Mouse (Mus musculus) lung, embryonic 15.5 days (tissue): Measurements from ENCODE around the gene Sox13. TPM values are rescaled to one million over a fixed set of nuclear protein-coding genes. Genes with fewer than 3 reads are reported as not detected.

ENCODE experiments used
- ATAC-seq: fragments of 200-750 bp; cut with Nextera tagmentation; 2 replicates; pipeline ENCODE4 v1.8.0; 2017; ENCODE audit warnings: moderate number of reproducible peaks, borderline replicate concordance; ENCODE audit not compliant: low FRiP score, low TSS enrichment; ENCODE audit errors: extremely low read depth
- H3K27ac ChIP-seq: fragments of 300-500 bp; sonication (generic); 2 replicates; pipeline ENCODE4 v1.5.1; 2015; ENCODE audit warnings: moderate library complexity, mild to moderate bottlenecking, inconsistent platforms
- H3K27me3 ChIP-seq: fragments of 300-500 bp; sonication (generic); 2 replicates; pipeline ENCODE4 v1.6.1; 2015; ENCODE audit warnings: inconsistent platforms
- H3K36me3 ChIP-seq: fragments of 300-500 bp; sonication (generic); 2 replicates; pipeline ENCODE4 v1.6.1; 2015; ENCODE audit warnings: inconsistent platforms
- H3K4me1 ChIP-seq: fragments of 300-500 bp; sonication (generic); 2 replicates; pipeline ENCODE4 v1.6.1; 2015; ENCODE audit warnings: inconsistent platforms
- H3K4me2 ChIP-seq: fragments of 300-500 bp; sonication (generic); 2 replicates; pipeline ENCODE4 v1.6.1; 2015; ENCODE audit warnings: inconsistent platforms, mild to moderate bottlenecking, moderate library complexity
- H3K4me3 ChIP-seq: fragments of 300-500 bp; sonication (generic); 2 replicates; pipeline ENCODE4 v1.5.1; 2015; ENCODE audit warnings: mild to moderate bottlenecking, inconsistent platforms
- H3K9ac ChIP-seq: fragments of 300-500 bp; sonication (generic); 2 replicates; pipeline ENCODE4 v1.6.1; 2015; ENCODE audit warnings: inconsistent platforms
- H3K9me3 ChIP-seq: fragments of 300-500 bp; sonication (generic); 2 replicates; pipeline ENCODE4 v1.6.1; 2016; ENCODE audit warnings: inconsistent platforms
- WGBS: fragments of 180-500 bp; shearing (Covaris S2); methylation state at CpG from one replicate; pipeline ENCODE4 v1.1.7; 2015; 5-methylcytosine and 5-hydroxymethylcytosine counted together
- polyA plus RNA-seq: library from polyadenylated mRNA; unstranded; fragments of >200 nt; fragmentation: Nextera tagmentation; extraction: Ambion mirVana; gene quantifications from 2 replicates; pipeline ENCODE4 v1.2.1, GENCODE M21; 2015

Sox13 gene
- polyA plus RNA-seq, 1 experiment from 2014 or later, result 9.0 TPM

DNA sequence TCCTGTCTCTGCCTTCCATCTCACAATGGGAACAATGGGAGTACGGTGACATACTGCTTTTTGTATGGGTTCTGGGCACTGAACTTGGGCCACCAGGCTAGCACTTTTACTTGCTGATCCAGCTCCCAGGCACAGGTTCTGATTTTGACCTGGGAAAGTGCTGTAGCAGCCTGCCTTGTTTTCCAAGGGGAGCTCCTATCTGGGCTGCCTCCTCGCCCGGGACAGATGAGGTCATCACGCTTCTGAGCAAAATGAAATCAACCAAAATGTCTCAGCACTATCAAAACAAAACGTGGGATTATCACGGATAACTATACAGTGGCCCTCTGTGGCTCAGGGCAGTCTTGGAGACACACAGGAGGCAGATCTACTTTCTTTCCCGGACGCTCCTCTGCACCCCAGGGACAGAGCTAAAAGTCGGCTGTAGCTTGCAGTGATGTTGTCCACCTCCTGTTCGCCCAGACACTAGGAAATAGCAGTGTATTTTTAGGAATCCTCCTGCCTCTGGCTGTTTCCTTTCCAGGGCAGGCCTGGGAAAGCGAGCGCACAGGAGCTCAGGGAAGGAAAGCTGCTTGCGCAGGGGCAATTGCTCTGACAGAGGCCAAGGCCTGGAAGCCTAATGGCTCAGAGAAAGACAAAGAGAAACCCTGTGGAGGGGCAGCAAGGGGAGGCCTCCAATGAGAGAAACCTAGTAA is 27.8 kb upstream of the Sox13 start:
- no peak for ATAC-seq
- Histone ChIP-seq H3K9me3 (no peaks in the 10 kb centered on the region), H3K27me3 (no peaks in the 10 kb centered on the region), H3K9ac (no peak overlapping the region), H3K4me3 (no peak overlapping the region), H3K4me1 (0 out of 2 replicates have a peak, but pooled peaks cover 9% of the 10 kb centered on the region), H3K27ac (peak overlapping the region; percentile 24; the same call in 1 of the 2 replicates), H3K36me3 (no peaks in the 10 kb centered on the region), H3K4me2 (no peak overlapping the region)
- 54% methylated on average over 13 of the region's 13 CpGs for WGBS

DNA sequence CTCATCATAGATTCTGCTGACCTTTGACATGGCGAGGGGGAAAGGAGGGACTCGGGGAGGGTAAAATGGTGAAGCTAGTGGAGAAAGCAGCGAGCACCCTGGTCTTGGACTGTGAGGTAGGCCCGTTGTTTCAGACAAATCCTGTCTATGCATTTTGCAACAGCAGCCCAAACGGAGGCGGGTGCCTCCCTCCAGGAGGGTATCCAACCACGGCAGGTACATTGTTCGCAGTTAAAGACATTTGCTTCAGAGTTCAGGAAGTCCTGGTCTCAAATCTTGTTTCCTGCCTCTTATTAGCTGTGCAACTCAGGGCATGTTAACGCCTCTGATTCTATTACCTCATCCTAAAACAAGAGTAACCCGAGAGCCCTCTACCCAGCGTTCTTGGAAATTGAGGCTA is 26.8 kb upstream of the Sox13 start:
- no peaks in the 10 kb centered on the region for H3K9me3 ChIP-seq
- H3K4me2 ChIP-seq, result no peak overlapping the region
- H3K9ac ChIP-seq, result no peak overlapping the region
- ATAC-seq, result no peak
- H3K27me3 ChIP-seq, result no peaks in the 10 kb centered on the region
- no peaks in the 10 kb centered on the region for H3K36me3 ChIP-seq
- WGBS, result 65% methylated on average over 11 of the region's 11 CpGs
- H3K4me1 ChIP-seq, result 0 out of 2 replicates have a peak, but pooled peaks cover 9% of the 10 kb centered on the region
- H3K27ac ChIP-seq, result no peak overlapping the region
- H3K4me3 ChIP-seq, result no peak overlapping the region

DNA sequence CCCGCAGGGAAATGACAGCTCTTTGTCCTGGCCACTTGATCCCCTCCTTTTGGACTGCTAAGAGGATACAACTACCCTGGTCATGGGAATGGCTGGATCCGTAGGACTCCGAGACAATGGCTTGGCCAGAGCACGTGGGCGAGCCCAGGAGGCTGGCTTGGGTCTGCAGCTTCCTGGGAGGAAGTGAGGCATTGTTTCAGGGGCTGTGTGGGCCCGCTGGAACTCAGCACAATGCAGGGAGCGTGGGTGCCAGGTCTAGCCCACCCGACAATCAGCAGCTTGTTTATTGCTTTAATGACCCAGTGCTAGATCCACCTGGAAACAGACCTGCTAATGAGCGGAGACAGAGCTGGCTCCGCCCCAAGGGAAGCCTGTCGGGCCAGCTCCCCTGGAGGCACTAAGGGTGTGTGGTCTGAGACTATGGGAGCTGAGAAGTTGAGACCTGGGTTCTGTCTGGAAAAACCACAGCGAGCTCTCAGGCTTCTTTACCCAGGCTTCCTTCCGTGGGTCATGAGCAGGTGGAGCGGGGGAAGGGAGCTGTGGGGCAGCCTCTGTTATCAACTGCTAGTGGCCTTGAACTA is 24.3 kb upstream of the Sox13 start:
- peak; percentile 82 for ATAC-seq
- Histone ChIP-seq H3K4me2 (peak overlapping the region; percentile 13; the same call in 1 of the 2 replicates), H3K4me1 (0 out of 2 replicates have a peak, but pooled peaks cover 9% of the 10 kb centered on the region), H3K36me3 (no peaks in the 10 kb centered on the region), H3K9ac (no peak overlapping the region), H3K4me3 (no peak overlapping the region), H3K27me3 (no peaks in the 10 kb centered on the region), H3K9me3 (no peaks in the 10 kb centered on the region), H3K27ac (peak overlapping the region; percentile 44; the same call in 1 of the 2 replicates)
- WGBS, result 27% methylated on average over 14 of the region's 14 CpGs

DNA sequence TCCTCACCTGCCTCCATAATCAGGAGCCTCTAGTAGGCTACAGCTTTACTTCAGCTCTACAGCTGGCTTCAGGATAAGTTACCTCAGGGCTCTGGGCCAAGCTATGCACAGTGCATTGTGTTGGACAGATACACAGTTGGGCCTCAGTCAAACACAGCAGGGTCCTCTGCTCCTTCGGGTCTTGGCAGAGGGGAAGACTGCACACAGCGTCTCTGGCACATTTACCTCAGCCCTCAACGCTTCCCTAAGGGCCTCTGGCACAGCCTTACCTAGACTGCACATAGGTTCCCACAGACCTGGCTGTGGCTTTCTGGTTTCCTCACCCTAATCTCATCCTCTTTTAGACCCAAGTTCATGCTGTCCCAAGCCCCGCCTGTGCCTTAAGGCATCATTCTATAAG is 22.1 kb upstream of the Sox13 start:
- Histone ChIP-seq H3K36me3 (no peaks in the 10 kb centered on the region), H3K9ac (no peak overlapping the region), H3K4me3 (no peak overlapping the region), H3K4me2 (no peak overlapping the region), H3K9me3 (no peaks in the 10 kb centered on the region), H3K27ac (no peak overlapping the region), H3K4me1 (0 out of 2 replicates have a peak, but pooled peaks cover 9% of the 10 kb centered on the region), H3K27me3 (no peaks in the 10 kb centered on the region)
- no peak for ATAC-seq
- WGBS, result 85% methylated on average over 4 of the region's 4 CpGs

DNA sequence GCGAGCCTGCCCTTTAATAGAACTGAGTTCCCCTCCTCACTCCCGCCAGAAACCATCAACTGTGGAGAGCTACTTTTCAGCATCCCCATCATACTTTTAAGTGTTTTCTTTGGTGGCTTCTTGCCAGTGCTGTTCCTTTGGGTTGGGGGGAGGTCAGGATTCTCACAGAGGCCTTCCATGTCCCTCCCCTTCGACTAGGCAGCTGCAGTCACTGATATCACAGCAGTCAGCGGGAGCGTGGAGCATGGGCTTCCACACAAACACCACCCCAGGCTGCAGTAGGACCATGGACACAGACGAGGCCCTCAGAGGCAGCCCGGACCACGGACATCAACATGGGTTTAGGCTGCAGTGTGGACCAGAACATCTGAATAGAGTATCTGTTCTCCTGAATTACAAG is 20.1 kb upstream of the Sox13 start:
- no peak overlapping the region for H3K27ac ChIP-seq
- H3K27me3 ChIP-seq, result no peaks in the 10 kb centered on the region
- H3K4me3 ChIP-seq, result no peak overlapping the region
- 0 out of 2 replicates have a peak, but pooled peaks cover 7% of the 10 kb centered on the region for H3K4me1 ChIP-seq
- no peaks in the 10 kb centered on the region for H3K9me3 ChIP-seq
- no peak for ATAC-seq
- H3K4me2 ChIP-seq, result no peak overlapping the region
- 69% methylated on average over 8 of the region's 8 CpGs for whole genome bisulfite sequencing
- no peak overlapping the region for H3K9ac ChIP-seq
- H3K36me3 ChIP-seq, result no peaks in the 10 kb centered on the region

DNA sequence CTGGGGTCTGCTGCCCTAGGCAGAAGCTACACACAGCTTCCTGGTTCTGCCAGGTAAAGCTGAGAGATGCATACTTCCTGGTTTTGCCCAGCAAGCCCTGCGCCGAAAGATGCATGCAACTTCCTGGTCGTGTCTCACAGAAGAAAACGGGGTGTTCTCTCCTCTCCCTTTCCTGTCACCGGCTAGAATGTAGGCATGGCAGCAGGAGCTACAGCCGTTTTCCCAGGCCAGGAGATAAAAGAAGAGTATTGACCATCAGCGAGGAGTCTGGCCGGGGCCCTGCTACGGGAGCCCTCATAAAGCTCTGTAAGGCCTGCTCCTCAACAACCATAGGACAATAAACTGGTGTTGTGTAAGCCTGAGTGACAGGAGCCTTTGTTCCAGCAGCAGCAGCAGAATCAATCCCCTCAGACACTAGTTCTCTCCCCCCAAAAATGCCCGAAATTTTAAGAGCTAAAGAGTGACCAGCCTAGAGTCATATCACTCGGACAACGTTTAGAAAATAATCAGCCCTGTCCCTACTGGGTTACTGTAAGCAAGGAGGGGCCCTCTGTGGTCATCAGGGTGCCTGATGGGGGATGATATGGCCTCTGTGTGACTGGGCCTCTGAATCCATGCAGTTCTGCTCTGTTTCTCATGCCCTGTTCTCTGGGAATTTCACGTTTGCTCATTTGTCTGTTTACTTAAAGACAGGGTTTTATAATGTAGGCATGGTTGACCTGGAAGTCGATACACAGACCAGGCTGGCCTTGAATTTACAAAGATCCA is 13.9 kb upstream of the Sox13 start:
- Histone ChIP-seq H3K27me3 (no peaks in the 10 kb centered on the region), H3K4me1 (peaks cover 13% of the 10 kb centered on the region), H3K9ac (no peak overlapping the region), H3K27ac (no peak overlapping the region), H3K4me2 (no peak overlapping the region), H3K36me3 (no peaks in the 10 kb centered on the region), H3K4me3 (no peak overlapping the region), H3K9me3 (no peaks in the 10 kb centered on the region)
- 47% methylated on average over 14 of the region's 14 CpGs for WGBS
- ATAC-seq, result no peak

DNA sequence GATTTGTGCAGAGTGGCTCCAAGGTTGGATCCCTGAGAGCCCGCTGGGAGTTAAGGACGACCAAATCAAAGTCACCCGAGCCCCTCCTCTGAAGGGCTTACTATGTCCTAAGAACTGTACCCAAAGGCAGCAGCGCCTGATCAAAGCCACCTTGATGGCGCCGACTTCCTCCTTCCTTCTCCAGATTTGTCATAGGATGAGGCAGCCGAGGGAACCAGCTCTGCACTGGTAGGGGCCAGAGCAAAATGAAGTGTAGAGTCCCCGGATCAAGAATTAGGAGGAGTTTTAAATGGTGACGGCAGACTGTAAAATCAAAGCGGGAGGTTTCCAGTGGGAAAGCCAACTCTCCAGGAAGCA is 10.6 kb upstream of the Sox13 start:
- Histone ChIP-seq H3K4me3 (peak overlapping the region; percentile 35), H3K9me3 (no peaks in the 10 kb centered on the region; the same call in 1 of the 2 replicates), H3K27me3 (no peaks in the 10 kb centered on the region), H3K9ac (peak overlapping the region; percentile 22; the same call in 1 of the 2 replicates), H3K4me1 (peaks cover 20% of the 10 kb centered on the region), H3K4me2 (peak overlapping the region; percentile 62), H3K27ac (peak overlapping the region; percentile 72), H3K36me3 (no peaks in the 10 kb centered on the region)
- ATAC-seq, result peak; percentile 58; the same call in 1 of the 2 replicates
- 14% methylated on average over 10 of the region's 10 CpGs for WGBS

DNA sequence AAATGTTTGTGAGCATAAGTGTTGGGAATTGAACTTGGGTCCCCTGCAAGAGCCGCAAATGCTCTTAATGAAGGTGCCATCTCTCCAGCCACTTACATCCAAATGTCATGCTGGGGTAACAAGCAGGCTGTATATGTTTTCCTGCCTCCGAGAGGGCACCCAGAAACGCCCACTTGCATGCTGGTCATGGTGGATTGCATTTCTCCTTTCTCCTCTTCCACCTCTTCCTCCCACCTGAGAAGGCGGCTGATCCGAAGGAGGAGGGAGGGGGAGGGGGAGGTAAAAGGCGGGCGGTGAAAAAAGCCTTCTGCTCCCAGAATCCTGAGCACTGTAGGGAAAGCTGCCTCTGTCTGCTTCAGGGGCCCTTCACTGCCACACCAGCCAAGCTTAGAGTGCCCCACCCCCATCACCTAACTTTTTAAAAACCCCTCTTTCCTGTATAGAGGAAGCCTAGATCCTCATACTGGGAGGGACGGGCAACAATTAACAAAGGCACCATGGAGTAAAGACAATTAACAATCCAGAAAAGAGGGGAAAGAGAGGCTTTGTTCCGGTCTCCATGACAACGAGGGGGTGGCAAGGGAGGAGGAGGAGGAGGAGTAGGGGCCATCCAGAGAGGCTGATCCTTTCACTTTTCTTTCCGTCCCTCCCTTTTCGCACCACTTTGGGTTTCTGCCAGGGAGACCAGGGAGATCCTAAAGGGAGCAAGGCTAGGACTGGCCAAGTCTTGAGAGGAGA is 10.0 kb upstream of the Sox13 start:
- peak overlapping the region; percentile 72 for H3K27ac ChIP-seq
- H3K27me3 ChIP-seq, result no peaks in the 10 kb centered on the region
- WGBS, result 10% methylated on average over 10 of the region's 12 CpGs
- peak overlapping the region; percentile 62 for H3K4me2 ChIP-seq
- peaks cover 20% of the 10 kb centered on the region for H3K4me1 ChIP-seq
- peaks cover 3% of the 10 kb centered on the region; the same call in 1 of the 2 replicates for H3K9me3 ChIP-seq
- no peaks in the 10 kb centered on the region for H3K36me3 ChIP-seq
- peak; percentile 70 for ATAC-seq
- peak overlapping the region; percentile 22; the same call in 1 of the 2 replicates for H3K9ac ChIP-seq
- H3K4me3 ChIP-seq, result peak overlapping the region; percentile 35

DNA sequence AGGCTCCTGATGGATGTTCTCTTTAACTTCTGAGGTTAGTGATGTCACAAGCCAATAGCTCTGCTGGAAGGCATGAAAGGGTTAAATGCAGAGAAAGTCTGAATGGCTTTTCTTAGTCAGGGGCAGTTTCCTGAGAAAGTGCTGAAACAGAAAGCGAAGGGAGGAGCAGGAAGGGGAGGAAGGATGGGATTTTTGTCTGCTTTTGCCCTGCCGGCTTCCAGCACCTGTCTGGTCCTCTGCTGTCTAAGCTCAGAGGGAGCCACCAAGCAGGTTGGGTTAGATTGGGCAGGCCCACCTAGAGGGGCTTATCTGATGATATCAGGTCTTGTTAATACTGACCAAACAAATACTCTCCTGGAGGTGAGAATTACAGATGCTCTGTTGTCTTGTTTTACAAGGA is 8.4 kb upstream of the Sox13 start:
- no peak overlapping the region for H3K9ac ChIP-seq
- H3K4me2 ChIP-seq, result no peak overlapping the region
- no peak overlapping the region for H3K4me3 ChIP-seq
- H3K4me1 ChIP-seq, result peaks cover 20% of the 10 kb centered on the region
- ATAC-seq, result no peak
- no peaks in the 10 kb centered on the region for H3K27me3 ChIP-seq
- 13% methylated on average over 2 of the region's 2 CpGs for WGBS
- H3K36me3 ChIP-seq, result no peaks in the 10 kb centered on the region
- peaks cover 3% of the 10 kb centered on the region; the same call in 1 of the 2 replicates for H3K9me3 ChIP-seq
- no peak overlapping the region for H3K27ac ChIP-seq

DNA sequence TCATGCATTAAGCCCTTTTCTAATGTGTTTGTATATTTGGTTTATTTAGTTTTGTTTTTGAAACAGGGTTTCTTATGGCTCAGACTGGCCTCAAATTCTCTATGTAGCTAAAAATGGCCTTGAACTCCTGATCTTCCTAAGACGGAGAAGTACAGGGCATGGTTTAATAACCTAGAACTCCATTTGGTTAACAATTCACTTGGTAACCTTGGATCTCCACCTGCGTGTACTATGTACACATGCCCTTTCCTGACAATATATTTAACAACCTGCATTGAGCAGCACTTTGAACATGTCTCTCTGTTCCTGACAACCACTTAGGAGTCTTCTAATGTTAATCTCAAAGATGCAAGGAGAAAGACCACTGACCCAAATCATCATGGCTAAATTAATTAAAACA is 7.0 kb upstream of the Sox13 start:
- H3K4me1 ChIP-seq, result peaks cover 20% of the 10 kb centered on the region
- H3K27ac ChIP-seq, result no peak overlapping the region
- ATAC-seq, result no peak
- H3K36me3 ChIP-seq, result no peaks in the 10 kb centered on the region
- H3K9me3 ChIP-seq, result peaks cover 3% of the 10 kb centered on the region; the same call in 1 of the 2 replicates
- H3K9ac ChIP-seq, result no peak overlapping the region
- no peaks in the 10 kb centered on the region for H3K27me3 ChIP-seq
- 65% methylated on average over 2 of the region's 2 CpGs for WGBS
- H3K4me2 ChIP-seq, result no peak overlapping the region
- no peak overlapping the region for H3K4me3 ChIP-seq

DNA sequence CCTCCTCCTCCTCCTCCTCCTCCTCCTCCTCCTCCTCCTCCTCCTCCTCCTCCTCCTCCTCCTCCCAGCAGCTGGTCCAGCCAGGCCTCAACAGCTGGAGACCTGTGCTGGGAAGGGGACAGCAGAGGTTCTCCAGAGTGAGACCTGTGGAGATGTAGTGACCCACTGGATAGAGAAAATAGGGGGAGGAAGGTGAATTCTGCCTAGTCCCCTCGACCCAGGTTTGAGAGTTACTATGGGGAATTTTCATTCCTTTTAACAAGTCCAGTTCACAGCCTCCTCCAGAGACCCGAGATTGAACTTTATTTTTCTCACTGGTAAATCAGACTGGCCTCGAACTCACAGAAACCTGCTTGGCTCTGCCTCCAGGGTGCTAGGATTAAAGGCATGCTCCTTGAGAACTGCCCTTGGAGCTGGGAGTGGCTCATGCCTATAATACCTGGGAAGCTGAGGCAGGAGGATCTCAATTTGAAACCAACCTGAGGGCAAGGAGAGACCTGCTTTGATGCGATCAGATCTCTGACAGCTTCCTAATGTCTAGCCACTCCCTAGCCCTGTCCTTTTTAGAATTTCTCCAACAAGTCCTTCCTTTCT is 467 bp upstream of the Sox13 start:
- Histone ChIP-seq H3K9me3 (peaks cover 3% of the 10 kb centered on the region; the same call in 1 of the 2 replicates), H3K4me1 (peaks cover 27% of the 10 kb centered on the region), H3K4me3 (peak overlapping the region; percentile 78), H3K27ac (no peak overlapping the region), H3K36me3 (no peaks in the 10 kb centered on the region), H3K27me3 (no peaks in the 10 kb centered on the region), H3K9ac (no peak overlapping the region), H3K4me2 (no peak overlapping the region; the same call in 1 of the 2 replicates)
- WGBS, result 52% methylated on average over 4 of the region's 4 CpGs
- ATAC-seq, result no peak
